Comparison of ENCODE assay signal across 9 mouse cellular contexts in genomic region chr17:9905501-9906462, GRCm38 (mm10).
DNase-seq lines count a peak whose midpoint lies in the region; ATAC-seq and TF ChIP-seq lines count a peak whose summit lies in the region.
"Had no signal": no experiment of that assay in that cellular context is flagged by ENCODE, and none has a peak within 500 bp of the region (broad histone marks: within the 10 kb centered on the region; RNA-seq: fewer than 3 reads in every experiment).

No protein-coding gene starts in this region.

- no peak for TF ChIP-seq CTCF in lung, postnatal 0 days (IDR thresholded peaks at IDR 0.05)

- ATAC-seq in lung, postnatal 0 days, result peak; percentile 56

- H3K36me3 ChIP-seq in lung, postnatal 0 days (ENCODE audit: insufficient read depth, low read length), result no peaks in the 10 kb centered on the region

- 5% methylated on average over 12 of the region's 12 CpGs for WGBS in lung, postnatal 0 days

- TF ChIP-seq EP300 in lung, postnatal 0 days (IDR thresholded peaks at IDR 0.05), result no peak

- no peak overlapping the region for H3K4me3 ChIP-seq in lung, postnatal 0 days (ENCODE audit: low read depth, low read length)
- H3K4me3 ChIP-seq: erythroblast, embryonic 14.5 days had no signal

- H3K27ac ChIP-seq in lung, postnatal 0 days (ENCODE audit: low read length), result peak overlapping the region; percentile 52; the same call in 1 of the 2 replicates

- H3K4me1 ChIP-seq in lung, postnatal 0 days (ENCODE audit: insufficient read depth, low read depth, low read length), result peaks cover 3% of the 10 kb centered on the region; the same call in 1 of the 2 replicates

- peak; percentile 31 for DNase-seq in adrenal gland, postnatal 14 days
- DNase-seq in adrenal gland, postnatal 4 days (ENCODE audit: low spot score in 2 of 2), result no peak
- peak; percentile 58 for DNase-seq in cerebellum, adult 9-11 months
- DNase-seq in frontal cortex, postnatal 10 days (ENCODE audit: low spot score in 2 of 2), result peak; percentile 72 to 77
- peak; percentile 69 to 75 for DNase-seq in kidney, postnatal 4 days
- DNase-seq in lung, postnatal 0 days (ENCODE audit: low spot score), result peak; percentile 70
- DNase-seq in right cerebral cortex, postnatal 4 days, result peak; percentile 77
- no peak for DNase-seq in B cell, adult 2 months

- H3K9me3 ChIP-seq in lung, postnatal 0 days (ENCODE audit: low read length), result no peaks in the 10 kb centered on the region

- no peak overlapping the region for H3K9ac ChIP-seq in lung, postnatal 0 days (replicated peaks; ENCODE audit: low read depth)

- H3K27me3 ChIP-seq in lung, postnatal 0 days (replicated peaks; ENCODE audit: insufficient read depth, low read length), result no peaks in the 10 kb centered on the region

- H3K4me2 ChIP-seq in lung, postnatal 0 days (replicated peaks; ENCODE audit: low read depth, low read length), result peak overlapping the region; percentile 25

Comparison
In these comparisons a context has a peak if more than half of its experiments do, and no peak if none do; other contexts are left out.
1. DNase-seq: peak in adrenal gland, postnatal 14 days (single experiment), cerebellum, adult 9-11 months (single experiment), frontal cortex, postnatal 10 days (2 of 2), kidney, postnatal 4 days (2 of 2), lung, postnatal 0 days (single experiment) and right cerebral cortex, postnatal 4 days (single experiment); none in adrenal gland, postnatal 4 days (0 of 2) and B cell, adult 2 months (0 of 2).